Mouse (Mus musculus): ENCODE measurements at regions not wholly inside any gene's neighbourhood (a gene's known extent, or its start where the extent isn't known, plus 50 kb on each side); places are given as distances from the start of the nearest gene placed in this dataset.
"Not testable (repeated sequence)": the region's sequence is repeated elsewhere in the genome, so short reads cannot be mapped to it uniquely, and the experiment has no call there.

- ATAC-seq (ENCODE audit: extremely low read depth, insufficient number of reproducible peaks, low FRiP score, low TSS enrichment) = no peak
- 49% methylated on average over 5 of the region's 5 CpGs for WGBS
Measured at GRCm38 (mm10) chr16:42453338-42453737, 112.9 kb upstream of the Gap43 start.

GRCm38 (mm10) chr16:42449840-42450444 is 109.5 kb upstream of the Gap43 start:
- Histone ChIP-seq H3K36me3 (no peaks in the 10 kb centered on the region), H3K4me1 (peaks cover 3% of the 10 kb centered on the region), H3K4me3 (no peak overlapping the region), H3K4me2 (no peak overlapping the region), H3K27me3 (replicated peaks) (no peaks in the 10 kb centered on the region), H3K9ac (no peak overlapping the region), H3K27ac (replicated peaks) (no peak overlapping the region), H3K9me3 (peaks cover 6% of the 10 kb centered on the region; the same call in 1 of the 2 replicates)
- no peak for ATAC-seq (ENCODE audit: extremely low read depth, insufficient number of reproducible peaks, low FRiP score, low TSS enrichment)
- 78% methylated on average over 8 of the region's 8 CpGs for WGBS

More at GRCm38 (mm10) chr16:42453338-42453737, 112.9 kb upstream of the Gap43 start:
- H3K4me2 ChIP-seq = no peak overlapping the region
- no peak overlapping the region for H3K27ac ChIP-seq (replicated peaks)
- peaks cover 6% of the 10 kb centered on the region; the same call in 1 of the 2 replicates for H3K9me3 ChIP-seq
- no peak overlapping the region for H3K9ac ChIP-seq
- H3K36me3 ChIP-seq = no peaks in the 10 kb centered on the region
- no peaks in the 10 kb centered on the region for H3K27me3 ChIP-seq (replicated peaks)
- no peak overlapping the region for H3K4me3 ChIP-seq
- H3K4me1 ChIP-seq = no peaks in the 10 kb centered on the region

- ATAC-seq (ENCODE audit: extremely low read depth, insufficient number of reproducible peaks, low FRiP score, low TSS enrichment) = no peak
- Histone ChIP-seq H3K9ac (no peak overlapping the region), H3K4me1 (peaks cover 15% of the 10 kb centered on the region), H3K4me3 (peak overlapping the region; percentile 6), H3K27me3 (replicated peaks) (no peaks in the 10 kb centered on the region), H3K4me2 (peak overlapping the region; percentile 58), H3K27ac (replicated peaks) (peak overlapping the region; percentile 37; the same call in 1 of the 2 replicates), H3K36me3 (no peaks in the 10 kb centered on the region), H3K9me3 (peaks cover 6% of the 10 kb centered on the region; the same call in 1 of the 2 replicates)
- WGBS = 15% methylated on average over 6 of the region's 6 CpGs
Measured at GRCm38 (mm10) chr16:42444863-42445423, 104.5 kb upstream of the Gap43 start.

- Histone ChIP-seq H3K27ac (replicated peaks) (peak overlapping the region; percentile 37; the same call in 1 of the 2 replicates), H3K4me1 (peaks cover 15% of the 10 kb centered on the region), H3K27me3 (replicated peaks) (no peaks in the 10 kb centered on the region), H3K9me3 (peaks cover 5% of the 10 kb centered on the region; the same call in 1 of the 2 replicates), H3K4me2 (peak overlapping the region; percentile 58), H3K4me3 (peak overlapping the region; percentile 6), H3K36me3 (no peaks in the 10 kb centered on the region), H3K9ac (no peak overlapping the region)
- whole genome bisulfite sequencing = 43% methylated on average over 10 of the region's 10 CpGs
- no peak for ATAC-seq (ENCODE audit: extremely low read depth, insufficient number of reproducible peaks, low FRiP score, low TSS enrichment)
Measured at GRCm38 (mm10) chr16:42444408-42444862, 104.0 kb upstream of the Gap43 start.

GRCm38 (mm10) chr16:42440822-42441221 is 100.4 kb upstream of the Gap43 start:
- Histone ChIP-seq H3K4me3 (no peak overlapping the region), H3K27ac (replicated peaks) (no peak overlapping the region), H3K4me2 (no peak overlapping the region), H3K9ac (no peak overlapping the region), H3K27me3 (replicated peaks) (no peaks in the 10 kb centered on the region), H3K9me3 (no peaks in the 10 kb centered on the region), H3K4me1 (peaks cover 15% of the 10 kb centered on the region), H3K36me3 (no peaks in the 10 kb centered on the region)
- WGBS = 35% methylated on average over 4 of the region's 4 CpGs
- no peak for ATAC-seq (ENCODE audit: extremely low read depth, insufficient number of reproducible peaks, low FRiP score, low TSS enrichment)

- Histone ChIP-seq H3K36me3 (no peaks in the 10 kb centered on the region), H3K9me3 (no peaks in the 10 kb centered on the region), H3K27ac (replicated peaks) (no peak overlapping the region), H3K9ac (no peak overlapping the region), H3K4me1 (no peaks in the 10 kb centered on the region), H3K4me3 (no peak overlapping the region), H3K4me2 (no peak overlapping the region), H3K27me3 (replicated peaks) (no peaks in the 10 kb centered on the region)
- no peak for ATAC-seq (ENCODE audit: extremely low read depth, insufficient number of reproducible peaks, low FRiP score, low TSS enrichment)
- 83% methylated on average over 1 of the region's 1 CpGs for WGBS
Measured at GRCm38 (mm10) chr16:42431529-42431928, 91.1 kb upstream of the Gap43 start.

GRCm38 (mm10) chr16:42416673-42417072 is 76.2 kb upstream of the Gap43 start:
- 69% methylated on average over 4 of the region's 4 CpGs for WGBS
- H3K9ac ChIP-seq = no peak overlapping the region
- H3K4me2 ChIP-seq = no peak overlapping the region
- H3K4me3 ChIP-seq = no peak overlapping the region
- H3K27ac ChIP-seq (replicated peaks) = no peak overlapping the region
- no peak for ATAC-seq (ENCODE audit: extremely low read depth, insufficient number of reproducible peaks, low FRiP score, low TSS enrichment)
- no peaks in the 10 kb centered on the region for H3K4me1 ChIP-seq
- H3K36me3 ChIP-seq = no peaks in the 10 kb centered on the region
- no peaks in the 10 kb centered on the region for H3K9me3 ChIP-seq
- no peaks in the 10 kb centered on the region for H3K27me3 ChIP-seq (replicated peaks)

- H3K27me3 ChIP-seq (replicated peaks); H3K9ac ChIP-seq; H3K4me1 ChIP-seq; H3K36me3 ChIP-seq; ATAC-seq (ENCODE audit: extremely low read depth, insufficient number of reproducible peaks, low FRiP score, low TSS enrichment); H3K27ac ChIP-seq (replicated peaks); H3K4me3 ChIP-seq; H3K9me3 ChIP-seq; H3K4me2 ChIP-seq: not testable (repeated sequence)
Measured at GRCm38 (mm10) chr16:42412031-42412430, 71.6 kb upstream of the Gap43 start.

GRCm38 (mm10) chr16:42396596-42396995 is 56.1 kb upstream of the Gap43 start:
- ATAC-seq (ENCODE audit: extremely low read depth, insufficient number of reproducible peaks, low FRiP score, low TSS enrichment) = no peak

More at GRCm38 (mm10) chr16:42396596-42396995, 56.1 kb upstream of the Gap43 start:
- H3K27me3 ChIP-seq (replicated peaks) = no peaks in the 10 kb centered on the region
- no peak overlapping the region for H3K4me3 ChIP-seq
- H3K9me3 ChIP-seq = no peaks in the 10 kb centered on the region
- H3K36me3 ChIP-seq = no peaks in the 10 kb centered on the region
- H3K4me2 ChIP-seq = no peak overlapping the region
- H3K9ac ChIP-seq = no peak overlapping the region
- H3K27ac ChIP-seq (replicated peaks) = no peak overlapping the region
- 88% methylated on average over 1 of the region's 1 CpGs for WGBS
- H3K4me1 ChIP-seq = no peaks in the 10 kb centered on the region
